Mouse (Mus musculus): ENCODE measurements at regions not wholly inside any gene's neighbourhood (a gene's known extent, or its start where the extent isn't known, plus 50 kb on each side); places are given as distances from the start of the nearest gene placed in this dataset.

DNA sequence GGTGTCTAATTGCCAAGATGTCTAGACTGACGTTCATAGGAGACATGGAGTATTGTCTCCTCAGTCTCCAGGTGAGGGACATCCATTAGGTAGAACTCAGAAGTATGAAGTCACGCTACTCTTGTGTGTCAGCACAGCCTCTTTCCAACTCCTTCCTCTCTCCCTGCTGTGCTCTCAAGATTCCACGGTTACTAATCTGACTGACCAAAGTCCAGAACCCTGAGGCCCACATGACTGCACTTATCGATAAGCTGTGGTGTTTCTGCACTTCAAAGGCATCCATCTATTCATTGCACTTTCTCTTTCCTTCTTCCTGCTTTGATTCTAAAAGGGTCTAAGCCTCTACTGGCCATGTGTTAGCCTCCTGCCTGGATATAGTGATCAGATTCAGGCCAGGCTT is 107.4 kb upstream of the Neo1 start:
- Histone ChIP-seq H3K4me2 (no peak overlapping the region), H3K4me1 (no peaks in the 10 kb centered on the region), H3K9ac (no peak overlapping the region), H3K27ac (no peak overlapping the region), H3K4me3 (no peak overlapping the region), H3K36me3 (replicated peaks) (no peaks in the 10 kb centered on the region), H3K27me3 (replicated peaks) (no peaks in the 10 kb centered on the region), H3K9me3 (no peaks in the 10 kb centered on the region)
- no peak for ATAC-seq (replicated peaks)
- WGBS, result 88% methylated on average over 4 of the region's 4 CpGs

DNA sequence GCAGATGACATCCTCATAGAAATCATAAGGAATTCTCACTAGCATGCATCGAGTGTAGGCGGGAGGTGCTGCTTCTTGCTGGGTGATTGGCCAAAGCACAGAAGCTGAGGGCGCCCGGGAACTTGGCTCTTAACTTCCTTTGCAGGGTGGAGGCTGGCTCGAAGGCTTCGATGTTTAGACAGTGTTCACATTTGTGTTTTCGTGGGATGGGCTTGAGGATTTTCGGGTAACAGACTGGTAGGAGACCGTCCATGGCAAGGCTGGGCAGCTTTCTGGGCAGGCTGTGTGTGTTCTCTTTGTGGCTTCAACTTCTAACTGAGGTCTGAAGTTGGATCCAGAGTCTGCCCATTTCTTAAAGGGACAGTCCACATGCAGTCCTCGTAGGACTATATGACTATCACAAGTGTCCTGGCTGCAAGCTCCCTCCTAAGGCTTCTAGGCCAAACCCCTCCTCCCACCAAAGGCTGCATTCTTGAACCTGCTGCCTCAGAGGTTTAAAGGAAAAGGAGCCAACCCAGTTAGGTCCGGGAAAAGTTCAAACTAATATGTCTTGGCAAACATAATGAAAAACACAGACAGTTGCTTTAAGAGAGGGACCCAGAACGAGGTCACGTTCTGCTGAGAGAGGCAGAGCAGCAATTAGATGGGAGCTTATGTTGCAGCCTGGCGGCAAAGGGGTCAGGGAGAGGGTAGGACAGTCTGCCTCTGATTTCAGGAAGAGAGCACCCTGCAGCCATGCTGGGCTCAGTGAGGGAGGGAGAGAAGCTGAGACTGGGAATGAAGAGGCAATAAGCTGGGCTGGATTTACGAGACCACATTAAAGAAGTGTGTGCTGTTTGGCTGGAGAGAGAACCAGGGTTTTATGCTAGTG is 98.2 kb upstream of the Neo1 start:
- Histone ChIP-seq H3K27me3 (replicated peaks) (no peaks in the 10 kb centered on the region), H3K36me3 (replicated peaks) (no peaks in the 10 kb centered on the region), H3K4me1 (peaks cover 15% of the 10 kb centered on the region; the same call in 1 of the 2 replicates), H3K27ac (0 out of 2 replicates have a peak overlapping the region, but pooled peaks have one; percentile 11), H3K9ac (no peak overlapping the region), H3K4me3 (no peak overlapping the region), H3K4me2 (peak overlapping the region; percentile 4; the same call in 1 of the 2 replicates), H3K9me3 (no peaks in the 10 kb centered on the region)
- WGBS, result 45% methylated on average over 15 of the region's 15 CpGs
- ATAC-seq (replicated peaks), result no peak

DNA sequence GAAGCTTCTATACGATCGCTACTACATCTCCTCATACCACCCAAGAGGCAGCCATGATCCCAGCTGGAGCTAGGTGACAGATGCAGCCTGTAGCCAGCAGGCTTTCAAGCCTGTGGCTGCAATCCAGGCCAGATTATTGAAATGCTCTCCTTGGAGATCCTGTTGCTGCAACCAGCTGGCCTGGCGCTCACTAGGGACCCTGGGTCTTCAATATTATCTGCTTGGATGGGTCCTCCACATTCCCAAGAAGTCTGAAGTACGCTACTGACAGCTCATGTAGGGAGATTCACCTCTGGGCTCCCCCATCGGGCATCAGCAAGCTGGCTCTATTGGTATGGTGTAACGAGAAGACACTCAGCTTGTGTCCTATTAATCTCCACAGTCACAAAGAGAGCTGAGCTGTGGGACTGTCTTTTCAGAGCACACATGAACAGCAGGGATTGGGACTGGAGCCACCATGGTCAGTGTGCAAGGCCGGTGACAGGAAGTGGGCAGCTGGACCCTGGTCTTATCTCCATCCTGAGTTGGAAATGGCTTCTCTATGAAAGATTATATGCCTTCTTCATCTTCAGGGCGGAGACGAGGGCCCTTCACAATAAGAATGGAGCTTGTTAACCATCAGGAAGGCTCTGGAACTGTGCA is 93.6 kb upstream of the Neo1 start:
- Histone ChIP-seq H3K9ac (no peak overlapping the region), H3K4me3 (no peak overlapping the region), H3K4me1 (peaks cover 17% of the 10 kb centered on the region; the same call in 1 of the 2 replicates), H3K27me3 (replicated peaks) (no peaks in the 10 kb centered on the region), H3K4me2 (no peak overlapping the region), H3K9me3 (no peaks in the 10 kb centered on the region), H3K36me3 (replicated peaks) (no peaks in the 10 kb centered on the region), H3K27ac (no peak overlapping the region)
- 82% methylated on average over 9 of the region's 9 CpGs for WGBS
- ATAC-seq (replicated peaks), result no peak

DNA sequence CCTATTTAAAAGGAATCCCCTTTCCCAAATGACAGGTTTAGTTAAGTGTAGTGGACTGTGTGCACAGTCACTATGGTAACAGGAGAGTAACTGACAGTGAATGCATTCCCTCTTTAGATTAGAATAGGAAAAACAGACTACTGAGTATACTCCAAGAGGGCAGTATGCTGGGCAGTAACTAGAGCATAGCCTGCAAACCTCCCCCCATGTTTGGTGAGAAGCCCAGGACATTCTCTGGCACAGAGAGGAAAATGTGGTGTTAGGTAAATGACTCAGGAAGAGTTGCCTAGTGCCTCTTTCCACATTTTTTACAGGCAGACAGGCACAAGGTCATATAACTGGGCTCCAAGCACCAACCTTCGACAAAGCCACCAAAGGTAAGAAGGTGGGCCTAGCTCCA is 93.0 kb upstream of the Neo1 start:
- Histone ChIP-seq H3K36me3 (replicated peaks) (no peaks in the 10 kb centered on the region), H3K9ac (no peak overlapping the region), H3K27me3 (replicated peaks) (no peaks in the 10 kb centered on the region), H3K4me2 (no peak overlapping the region), H3K9me3 (no peaks in the 10 kb centered on the region), H3K4me3 (no peak overlapping the region), H3K4me1 (peaks cover 12% of the 10 kb centered on the region; the same call in 1 of the 2 replicates), H3K27ac (no peak overlapping the region)
- no peak for ATAC-seq (replicated peaks)
- WGBS, result 88% methylated on average over 1 of the region's 1 CpGs

DNA sequence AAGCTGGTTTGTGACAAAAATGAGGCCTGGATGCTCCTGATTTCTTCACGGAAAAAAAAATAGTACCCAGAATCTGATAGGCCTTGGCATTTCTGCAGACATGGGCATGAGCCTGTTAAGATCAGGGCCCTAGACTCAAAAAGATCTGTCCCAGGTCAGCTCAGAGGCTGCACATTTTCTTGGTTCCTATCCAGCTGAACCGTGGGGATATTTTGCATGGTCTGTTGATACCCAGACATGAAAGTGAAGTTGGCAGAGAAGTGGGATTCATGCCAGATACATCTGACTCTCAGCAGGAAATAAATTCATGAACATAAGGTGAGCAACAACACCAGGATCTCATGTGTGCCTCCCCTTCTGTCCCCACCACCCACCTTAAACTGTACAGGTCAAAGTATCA is 91.8 kb upstream of the Neo1 start:
- peaks cover 5% of the 10 kb centered on the region; the same call in 1 of the 2 replicates for H3K4me1 ChIP-seq

DNA sequence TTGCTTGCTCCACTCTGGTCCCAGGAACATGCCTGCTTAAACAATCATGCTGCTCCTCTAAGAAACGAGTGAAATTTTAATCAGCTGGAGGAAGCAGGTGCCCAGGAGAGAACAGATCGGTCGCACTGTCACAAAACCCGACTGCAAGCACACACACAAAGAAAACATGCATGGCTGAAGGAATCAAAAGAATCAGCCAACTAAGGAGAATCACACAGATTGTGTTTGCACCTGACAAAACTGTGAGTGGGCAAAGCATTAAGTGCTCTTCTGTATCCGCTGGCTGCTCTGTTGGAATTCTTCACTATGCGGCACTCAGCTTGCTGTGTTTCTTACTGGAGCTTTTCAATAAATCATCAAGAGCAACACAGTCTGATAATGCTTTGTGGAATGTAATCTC is 89.6 kb upstream of the Neo1 start:
- WGBS, result 46% methylated on average over 6 of the region's 6 CpGs
- no peak for ATAC-seq (replicated peaks)
- no peaks in the 10 kb centered on the region for H3K27me3 ChIP-seq (replicated peaks)
- H3K4me1 ChIP-seq, result peaks cover 5% of the 10 kb centered on the region; the same call in 1 of the 2 replicates
- no peaks in the 10 kb centered on the region for H3K36me3 ChIP-seq (replicated peaks)
- no peak overlapping the region for H3K27ac ChIP-seq
- H3K9ac ChIP-seq, result no peak overlapping the region
- no peak overlapping the region for H3K4me3 ChIP-seq
- no peaks in the 10 kb centered on the region for H3K9me3 ChIP-seq
- no peak overlapping the region for H3K4me2 ChIP-seq

More for the DNA sequence above, 91.8 kb upstream of the Neo1 start:
- Histone ChIP-seq H3K9ac (no peak overlapping the region), H3K27me3 (replicated peaks) (no peaks in the 10 kb centered on the region), H3K9me3 (no peaks in the 10 kb centered on the region), H3K4me3 (no peak overlapping the region), H3K27ac (no peak overlapping the region), H3K4me2 (no peak overlapping the region), H3K36me3 (replicated peaks) (no peaks in the 10 kb centered on the region)
- 78% methylated on average over 2 of the region's 2 CpGs for WGBS
- no peak for ATAC-seq (replicated peaks)

DNA sequence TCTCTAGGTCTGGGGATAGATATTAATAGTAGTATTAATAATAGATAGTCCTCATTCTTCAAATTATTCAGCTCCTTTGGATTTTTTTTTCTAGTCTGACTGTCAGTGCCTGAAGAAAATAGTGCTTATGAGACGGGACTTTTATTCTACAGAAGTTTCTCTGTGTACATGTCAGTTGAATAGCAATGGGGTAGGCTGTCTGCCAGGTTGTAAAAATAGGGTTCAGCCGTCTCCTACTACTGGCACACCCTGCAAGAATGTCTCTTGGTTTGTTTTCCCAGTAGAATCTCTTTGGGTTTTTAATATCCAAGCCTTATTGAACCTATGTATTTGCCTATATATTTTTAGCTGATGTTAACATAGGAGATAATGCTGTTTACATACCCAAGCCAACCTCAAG is 80.3 kb upstream of the Neo1 start:
- WGBS, result 50% methylated on average over 2 of the region's 2 CpGs
- H3K36me3 ChIP-seq (replicated peaks), result no peaks in the 10 kb centered on the region
- H3K27ac ChIP-seq, result no peak overlapping the region
- no peak overlapping the region for H3K4me2 ChIP-seq
- H3K4me3 ChIP-seq, result no peak overlapping the region
- H3K9ac ChIP-seq, result no peak overlapping the region
- ATAC-seq (replicated peaks), result no peak
- H3K9me3 ChIP-seq, result no peaks in the 10 kb centered on the region
- no peaks in the 10 kb centered on the region for H3K27me3 ChIP-seq (replicated peaks)
- peaks cover 4% of the 10 kb centered on the region for H3K4me1 ChIP-seq

DNA sequence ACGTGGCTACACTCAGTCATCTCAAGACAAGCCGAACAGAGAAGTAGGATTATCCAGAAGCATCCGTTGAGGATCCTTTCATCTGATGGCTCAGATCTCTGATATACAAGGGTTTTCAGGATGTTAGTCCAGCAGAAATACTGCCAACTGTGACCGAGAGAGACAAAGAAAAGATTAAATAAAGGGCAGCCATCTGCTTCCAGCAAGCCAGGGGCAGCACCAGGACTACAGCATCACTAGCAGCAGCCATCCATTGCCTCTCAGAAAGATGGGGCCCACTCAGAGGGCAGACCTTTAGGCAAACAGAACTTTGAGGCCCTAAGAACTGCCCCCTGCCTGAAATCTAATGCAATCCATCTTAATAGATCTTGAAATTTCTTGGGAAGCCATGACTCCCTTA is 77.6 kb upstream of the Neo1 start:
- Histone ChIP-seq H3K27me3 (replicated peaks) (no peaks in the 10 kb centered on the region), H3K4me1 (peaks cover 4% of the 10 kb centered on the region), H3K4me2 (no peak overlapping the region), H3K36me3 (replicated peaks) (no peaks in the 10 kb centered on the region), H3K9ac (no peak overlapping the region), H3K9me3 (no peaks in the 10 kb centered on the region), H3K4me3 (no peak overlapping the region), H3K27ac (no peak overlapping the region)
- 19% methylated on average over 4 of the region's 4 CpGs for WGBS
- ATAC-seq (replicated peaks), result no peak

DNA sequence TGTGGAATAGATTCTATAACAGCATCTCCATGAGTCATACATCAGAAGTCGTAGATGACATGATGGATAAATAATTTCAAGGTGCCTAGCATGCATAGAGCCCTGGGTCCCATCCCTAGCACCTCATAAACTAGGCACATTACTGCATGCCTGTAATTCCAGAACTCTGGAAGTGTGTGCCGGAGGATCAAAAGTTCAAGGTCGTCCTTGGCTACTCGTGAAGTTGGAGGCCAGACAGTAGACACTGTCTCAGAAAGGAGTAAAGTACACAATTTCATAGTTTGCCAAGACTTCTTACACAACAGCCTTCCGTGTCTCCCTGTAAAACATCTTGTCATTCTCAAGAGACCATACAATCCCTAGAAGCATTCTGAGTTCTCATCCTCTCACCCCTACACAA is 63.5 kb upstream of the Neo1 start:
- peaks cover 8% of the 10 kb centered on the region; the same call in 1 of the 2 replicates for H3K4me1 ChIP-seq
- no peak for ATAC-seq (replicated peaks)
- H3K9me3 ChIP-seq, result no peaks in the 10 kb centered on the region
- H3K9ac ChIP-seq, result no peak overlapping the region
- no peak overlapping the region for H3K4me2 ChIP-seq
- WGBS, result 89% methylated on average over 5 of the region's 5 CpGs
- no peaks in the 10 kb centered on the region for H3K36me3 ChIP-seq (replicated peaks)
- no peak overlapping the region for H3K27ac ChIP-seq
- no peak overlapping the region for H3K4me3 ChIP-seq
- no peaks in the 10 kb centered on the region for H3K27me3 ChIP-seq (replicated peaks)

DNA sequence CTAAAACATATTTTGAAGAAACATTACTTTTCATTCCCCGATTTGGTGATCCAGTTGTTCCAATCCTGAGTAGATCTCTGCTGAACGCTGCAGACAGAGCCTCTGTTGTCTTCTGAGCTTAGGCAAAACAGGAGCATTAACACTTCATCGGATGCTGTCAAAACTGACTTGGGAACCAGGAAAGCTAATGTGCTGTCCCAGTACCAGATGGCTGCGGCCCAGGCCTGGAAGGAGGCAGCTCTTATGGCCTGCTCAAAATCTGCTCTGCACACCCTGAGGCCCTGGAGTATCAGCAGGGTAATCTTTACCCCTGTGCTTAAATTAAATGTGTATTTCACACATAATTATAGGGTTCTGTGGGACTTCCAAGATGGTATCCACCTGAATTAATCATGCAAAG is 61.3 kb upstream of the Neo1 start:
- Histone ChIP-seq H3K27me3 (replicated peaks) (no peaks in the 10 kb centered on the region), H3K9ac (no peak overlapping the region), H3K4me3 (no peak overlapping the region), H3K4me2 (no peak overlapping the region), H3K9me3 (no peaks in the 10 kb centered on the region), H3K4me1 (peaks cover 8% of the 10 kb centered on the region; the same call in 1 of the 2 replicates), H3K36me3 (replicated peaks) (no peaks in the 10 kb centered on the region), H3K27ac (no peak overlapping the region)
- ATAC-seq (replicated peaks), result no peak
- 55% methylated on average over 4 of the region's 4 CpGs for WGBS

DNA sequence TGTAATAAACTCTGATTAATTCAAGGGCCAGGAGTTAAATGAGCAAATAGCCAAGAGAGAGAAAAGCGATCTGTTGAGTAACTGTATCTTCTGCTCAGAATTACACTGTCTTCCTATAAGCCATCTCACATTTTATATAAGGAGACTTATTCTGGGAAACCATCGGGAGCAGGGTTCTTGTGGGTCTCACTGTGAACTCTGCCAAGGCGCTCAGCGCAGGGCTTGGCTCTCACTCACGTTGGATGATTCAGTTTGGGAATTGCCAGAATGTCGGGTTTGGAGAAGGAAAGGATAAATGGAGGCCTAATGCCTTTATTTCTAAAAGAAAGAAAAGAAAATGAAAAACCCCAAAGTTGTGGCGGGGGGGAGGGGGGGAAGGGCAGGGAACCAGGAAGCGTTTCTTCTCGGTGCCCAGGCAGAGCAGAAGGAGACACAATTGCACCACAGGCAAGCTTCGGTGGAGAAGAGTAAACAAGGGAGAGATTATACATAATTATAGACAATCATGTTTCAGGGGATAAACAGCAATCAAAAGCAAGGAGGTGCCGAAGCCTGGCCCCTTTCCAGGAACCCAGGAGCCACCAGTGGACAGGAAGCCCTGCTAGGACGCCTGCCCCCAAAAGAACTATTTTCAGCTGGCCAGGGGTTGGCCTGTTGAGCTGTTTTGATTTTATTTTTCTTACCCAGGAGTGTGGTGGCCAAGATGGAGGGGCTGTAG is 60.5 kb upstream of the Neo1 start:
- Histone ChIP-seq H3K9ac (no peak overlapping the region), H3K9me3 (no peaks in the 10 kb centered on the region), H3K4me1 (peaks cover 8% of the 10 kb centered on the region; the same call in 1 of the 2 replicates), H3K4me3 (no peak overlapping the region), H3K27me3 (replicated peaks) (no peaks in the 10 kb centered on the region), H3K27ac (no peak overlapping the region), H3K4me2 (no peak overlapping the region), H3K36me3 (replicated peaks) (no peaks in the 10 kb centered on the region)
- no peak for ATAC-seq (replicated peaks)
- WGBS, result 53% methylated on average over 12 of the region's 12 CpGs

DNA sequence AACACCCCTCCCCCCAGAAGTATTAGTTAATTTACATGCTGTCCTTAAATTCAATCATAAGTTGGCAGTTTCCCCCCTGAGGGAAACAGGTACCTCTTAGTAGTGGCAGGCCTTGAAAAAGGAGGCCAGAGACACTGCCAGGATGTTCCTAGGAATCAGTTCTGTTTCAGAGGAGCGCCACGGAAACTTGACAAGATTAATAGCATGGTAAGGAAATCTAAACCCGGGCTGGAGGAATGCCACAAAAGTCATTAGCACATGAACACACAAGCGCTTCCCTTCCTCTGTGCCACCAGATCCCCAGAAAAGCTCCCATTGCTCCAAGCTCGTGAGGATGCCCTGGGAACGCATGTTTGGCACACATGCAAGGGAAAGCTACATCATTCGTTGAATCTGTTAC is 59.4 kb upstream of the Neo1 start:
- Histone ChIP-seq H3K27me3 (replicated peaks) (no peaks in the 10 kb centered on the region), H3K9ac (no peak overlapping the region), H3K9me3 (no peaks in the 10 kb centered on the region), H3K4me2 (no peak overlapping the region), H3K4me3 (no peak overlapping the region), H3K36me3 (replicated peaks) (no peaks in the 10 kb centered on the region), H3K4me1 (peaks cover 8% of the 10 kb centered on the region; the same call in 1 of the 2 replicates), H3K27ac (no peak overlapping the region)
- no peak for ATAC-seq (replicated peaks)
- 70% methylated on average over 7 of the region's 7 CpGs for WGBS

Data from midbrain, embryonic 15.5 days (tissue).